Mouse (Mus musculus) heart, adult 18-20 months (tissue): ENCODE data around the gene Skap2. TPM values are rescaled to one million over a fixed set of nuclear protein-coding genes. Genes with fewer than 3 reads are reported as not detected.
A peak's percentile ranks its signal among the peaks of the same experiment; 100 is the strongest.

ENCODE experiments used
- DNase-seq, 2 experiments: peaks; one replicate each; pipeline ENCODE4 v3.0.0; 2021 to 2022; ENCODE audit warnings: mixed read lengths in 1 of 2
- long read RNA-seq, 2 experiments: library from polyadenylated mRNA; stranded (forward); transcript quantifications; one replicate each; pipeline ENCODE4 v2.0.0; 2021
- total RNA-seq, 2 experiments: library from RNA; stranded (reverse); gene quantifications; 2 replicates each; pipeline ENCODE4 v1.2.3; 2021

Skap2 gene
- 10 to 100 TPM in 1 of 2 experiments, 1 to 10 TPM in 1; 8.5 to 12.6 TPM for total RNA-seq
- long read RNA-seq, experiment 1, transcript Skap2-205 (13 exons, 3,382 nt) = major isoform, 18 of 22 reads
- long read RNA-seq, experiment 1, partial matches to known transcripts = 1 of 22 reads
- long read RNA-seq, experiment 1, other reads (novel, unspliced or antisense) = 3 of 22 reads
- long read RNA-seq, experiment 2, transcript Skap2-205 (13 exons, 3,382 nt) = major isoform, 5 of 7 reads
- long read RNA-seq, experiment 2, partial matches to known transcripts = 1 of 7 reads
- long read RNA-seq, experiment 2, other reads (novel, unspliced or antisense) = 1 of 7 reads

GRCm38 (mm10) chr6:52012409-52013244 lies at the start of gene Skap2:
Skap2 (minus strand) TSS chr6:52012549.
- peak; percentile 99 to 100 for DNase-seq

DNA sequence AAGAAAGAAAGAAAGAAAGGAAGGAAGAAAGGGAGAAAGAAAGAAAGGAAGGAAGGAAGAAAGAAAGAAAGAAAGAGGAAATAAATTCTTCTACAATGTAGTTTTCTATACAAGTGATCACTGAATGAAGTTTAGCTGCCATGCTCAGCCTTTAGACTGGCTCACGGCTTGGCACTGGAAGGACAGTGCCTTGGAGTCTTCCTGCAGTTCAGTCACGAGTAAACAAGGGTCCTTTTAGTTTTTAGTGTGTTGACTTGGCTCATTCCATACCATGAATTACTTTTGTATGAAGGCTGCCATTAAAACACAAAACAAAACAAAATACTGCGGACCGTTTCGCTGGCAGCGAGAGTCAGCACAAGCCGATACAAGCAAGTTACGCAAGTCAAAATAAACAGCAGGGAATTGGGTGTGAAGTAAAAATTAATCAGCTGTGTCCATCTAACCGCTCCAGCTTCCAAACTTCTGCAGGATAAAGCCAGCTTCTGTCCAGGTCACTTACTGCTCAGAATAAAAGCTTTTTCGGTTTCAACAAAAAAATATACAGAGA lies 46.6 kb upstream of the Skap2 start:
- no peak for DNase-seq

GRCm38 (mm10) chr6:52058120-52058519 lies 45.8 kb upstream of the Skap2 start:
- no peak for DNase-seq

GRCm38 (mm10) chr6:52053567-52054561 lies 41.5 kb upstream of the Skap2 start:
- no peak for DNase-seq

- DNase-seq = no peak
These were observed 37.7 kb upstream of the Skap2 start for GRCm38 (mm10) chr6:52050062-52050461.

- no peak for DNase-seq
These were observed 33.2 kb upstream of the Skap2 start for GRCm38 (mm10) chr6:52045517-52045916.

DNA sequence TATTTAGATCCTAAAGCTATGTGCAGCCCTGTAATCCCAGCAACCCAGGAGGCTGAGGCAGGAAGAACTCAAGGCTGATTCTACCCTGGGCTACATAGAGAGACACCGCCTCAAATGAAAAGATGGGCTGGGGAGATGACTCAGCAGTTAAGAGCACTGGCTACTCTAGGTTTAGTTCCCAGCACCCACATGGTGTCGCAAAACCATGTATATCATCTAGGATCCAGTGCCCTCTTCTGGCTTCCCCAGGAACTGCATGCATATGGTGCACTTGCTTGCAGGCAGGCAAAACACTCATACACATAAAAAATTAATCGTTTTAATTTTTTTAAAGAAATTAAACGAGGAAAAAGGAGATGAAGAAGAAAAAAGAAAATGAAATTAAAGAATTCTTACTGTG lies 23.7 kb upstream of the Skap2 start:
- DNase-seq = no peak

DNA sequence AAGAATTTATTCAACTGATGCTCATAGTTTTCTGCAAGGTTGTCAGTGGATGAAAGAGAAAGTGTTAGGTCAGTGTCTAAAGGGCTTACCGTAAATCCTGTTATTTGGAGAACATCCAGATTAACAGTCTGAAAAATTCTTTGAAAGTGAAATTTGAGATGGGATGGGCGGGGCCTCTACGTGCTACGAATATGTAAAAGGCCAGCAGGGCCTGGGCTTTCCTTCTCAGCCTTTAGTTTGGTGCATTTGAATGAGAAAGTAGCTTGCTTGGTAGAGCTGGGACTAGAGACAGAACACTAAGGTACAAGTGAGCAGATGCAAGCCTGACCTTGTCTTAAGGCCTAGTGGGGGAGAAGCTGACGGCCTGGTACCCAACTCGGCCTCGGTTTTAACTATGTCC lies 18.8 kb upstream of the Skap2 start:
- DNase-seq = no peak

- DNase-seq = no peak
These were observed 15.8 kb upstream of the Skap2 start for GRCm38 (mm10) chr6:52028131-52028530.

GRCm38 (mm10) chr6:52027181-52027580 lies 14.8 kb upstream of the Skap2 start:
- no peak for DNase-seq

DNA sequence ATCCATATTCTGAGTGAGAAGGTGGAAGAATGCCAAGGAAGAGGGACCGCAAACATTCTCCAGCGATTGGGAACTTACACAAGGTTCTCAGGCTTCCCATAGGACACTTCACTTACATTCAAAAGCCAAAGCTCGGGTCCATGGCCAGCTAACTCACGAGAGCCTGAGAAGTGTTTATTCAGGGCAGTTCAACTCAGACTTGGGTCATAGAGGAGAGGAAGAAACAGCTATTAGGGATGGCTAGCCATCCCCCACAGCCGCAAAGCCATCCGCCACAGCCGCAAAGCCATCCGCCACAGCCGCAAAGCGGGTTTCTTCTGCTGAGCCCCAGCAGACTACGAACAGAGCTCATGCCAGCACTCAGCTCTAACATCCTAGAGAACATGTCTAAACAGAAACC lies 13.9 kb upstream of the Skap2 start:
- DNase-seq = no peak

DNA sequence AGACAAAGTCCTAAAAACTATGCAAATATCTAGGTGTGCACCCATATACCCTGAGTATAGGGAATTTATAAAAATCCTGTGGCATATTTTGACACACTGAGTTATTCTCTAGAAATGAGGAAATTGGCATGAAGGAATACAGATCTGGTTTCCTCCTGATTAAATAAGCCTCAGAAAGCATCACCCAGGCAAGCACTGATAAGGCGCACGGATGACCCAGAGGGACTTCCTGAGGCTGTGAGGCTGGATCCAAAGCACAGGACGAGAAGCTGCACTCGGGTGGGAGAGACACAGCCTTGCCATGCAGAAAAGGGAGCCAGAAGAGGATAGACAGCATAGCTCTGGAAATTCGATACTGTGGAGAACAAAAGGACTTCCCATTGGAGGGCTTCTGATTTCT lies 12.4 kb upstream of the Skap2 start:
- DNase-seq = no peak

GRCm38 (mm10) chr6:52022363-52022762 lies 10.0 kb upstream of the Skap2 start:
- DNase-seq = no peak

GRCm38 (mm10) chr6:52020276-52020675 lies 7.9 kb upstream of the Skap2 start:
- DNase-seq = no peak

- DNase-seq = no peak
These were observed 1.0 kb upstream of the Skap2 start for GRCm38 (mm10) chr6:52013245-52013945.

GRCm38 (mm10) chr6:52011559-52012408 lies 565 bp downstream of the Skap2 start:
- DNase-seq = no peak

DNA sequence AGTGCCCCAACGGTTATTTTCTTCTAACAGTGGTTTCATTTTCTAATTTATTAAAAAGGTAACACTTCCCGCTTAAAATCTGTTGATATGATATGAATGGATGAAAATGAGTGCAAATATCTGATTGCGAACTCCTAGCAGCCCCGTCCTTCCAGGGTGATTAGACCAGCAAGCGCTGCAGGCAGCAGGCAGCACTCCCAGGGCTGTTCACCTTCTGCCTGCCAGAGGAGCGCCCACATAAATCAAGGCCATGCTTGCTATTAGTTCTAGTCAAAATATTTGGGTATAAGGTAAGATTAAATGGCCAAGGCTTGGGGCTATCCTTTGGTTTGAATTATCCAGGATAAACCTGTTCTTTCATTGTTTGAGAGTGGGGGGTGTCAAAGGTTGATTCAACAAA lies 3.0 kb downstream of the Skap2 start:
- DNase-seq = no peak

GRCm38 (mm10) chr6:52008757-52009156 lies 3.6 kb downstream of the Skap2 start:
- no peak for DNase-seq

DNA sequence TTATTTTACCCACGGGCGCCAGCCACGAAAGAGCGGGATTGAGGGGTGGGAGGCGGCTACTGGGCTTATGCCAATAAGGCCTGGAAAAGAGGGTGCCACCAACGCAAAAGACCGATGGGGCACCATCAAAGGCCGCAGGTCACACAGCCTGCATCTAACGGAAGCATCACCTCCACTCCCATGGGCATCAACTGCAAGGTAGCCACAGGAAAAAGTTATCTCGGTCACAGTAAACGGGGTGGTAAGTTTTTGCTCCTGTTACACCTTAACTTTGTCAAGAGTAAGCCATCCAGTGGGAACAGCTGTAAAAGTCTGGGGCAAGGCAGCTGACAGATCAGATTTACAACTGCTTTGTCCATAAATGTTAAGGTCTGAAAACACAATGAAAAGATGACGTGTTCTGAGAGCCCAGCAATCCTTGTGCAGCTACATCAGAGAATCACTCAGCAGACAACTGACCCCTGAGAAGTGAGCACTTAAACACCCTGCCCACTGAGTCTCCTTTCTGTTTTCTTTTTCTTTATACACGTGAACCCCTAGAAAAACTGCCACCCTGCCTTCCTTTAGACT lies 5.6 kb downstream of the Skap2 start:
- no peak for DNase-seq
